Mouse (Mus musculus) cerebellum, adult 2 months (tissue): ENCODE data around the gene Rora. TPM values are rescaled to one million over a fixed set of nuclear protein-coding genes. Genes with fewer than 3 reads are reported as not detected.
A peak's percentile ranks its signal among the peaks of the same experiment; 100 is the strongest.

ENCODE experiments used
- DNase-seq, 2 experiments: peaks; one replicate each; pipeline ENCODE4 v3.0.0; 2021
- H3K27ac ChIP-seq: fragments of 200-500 bp; 2 replicates; pipeline ENCODE4 v1.5.1; 2012; ENCODE audit warnings: low read length, control low read depth, inconsistent platforms; ENCODE audit not compliant: insufficient read depth
- H3K27me3 ChIP-seq: fragments of 200-500 bp; 2 replicates; pipeline ENCODE4 v1.6.1; 2012; ENCODE audit warnings: inconsistent platforms, mild to moderate bottlenecking, low read length, moderate library complexity; ENCODE audit not compliant: control insufficient read depth, insufficient read depth
- H3K4me1 ChIP-seq: fragments of 200-500 bp; 2 replicates; pipeline ENCODE4 v1.6.1; 2011; ENCODE audit warnings: low read length; ENCODE audit not compliant: control insufficient read depth, insufficient read depth
- H3K4me3 ChIP-seq: fragments of 200-500 bp; replicated peaks from 2 replicates; pipeline ENCODE3; 2011; ENCODE audit warnings: mild to moderate bottlenecking, low read depth, low read length, control low read depth; ENCODE audit not compliant: insufficient read depth
- CTCF ChIP-seq: fragments of 200-500 bp; IDR thresholded peaks from 2 replicates; pipeline ENCODE4 v1.5.1; 2011; ENCODE audit warnings: low read depth, mild to moderate bottlenecking, control low read depth, low read length, moderate library complexity, borderline replicate concordance; ENCODE audit not compliant: insufficient read depth
- POLR2A ChIP-seq: fragments of 200-500 bp; IDR thresholded peaks from 2 replicates; pipeline ENCODE4 v1.6.1; 2011; ENCODE audit warnings: low read length, control low read depth, borderline replicate concordance; ENCODE audit not compliant: insufficient read depth
- WGBS: fragments of 180-500 bp; shearing (Covaris S2); methylation state at CpG from one replicate; pipeline ENCODE4 v1.1.7; 2018; 5-methylcytosine and 5-hydroxymethylcytosine counted together
- polyA plus RNA-seq: library from polyadenylated mRNA; depleted of rRNA; stranded (reverse); fragments of >200 nt; gene quantifications from 2 replicates; pipeline ENCODE4 v1.2.3, GENCODE M21; 2012

Rora gene
- polyA plus RNA-seq, 1 experiment = 58.4 TPM

GRCm38 (mm10) chr9:69299484-69299883 is 645.9 kb downstream of the Rora start:
- Histone ChIP-seq H3K27me3 (no peaks in the 10 kb centered on the region), H3K4me1 (peaks cover 9% of the 10 kb centered on the region), H3K27ac (no peak overlapping the region), H3K4me3 (no peak overlapping the region)
- TF ChIP-seq POLR2A = no peak
- TF ChIP-seq CTCF = no peak
- DNase-seq = no peak
- WGBS = 85% methylated on average over 2 of the region's 2 CpGs

GRCm38 (mm10) chr9:69300296-69300695 is 646.7 kb downstream of the Rora start:
- 89% methylated on average over 8 of the region's 8 CpGs for WGBS
- peaks cover 10% of the 10 kb centered on the region for H3K4me1 ChIP-seq
- H3K27me3 ChIP-seq = no peaks in the 10 kb centered on the region
- H3K27ac ChIP-seq = no peak overlapping the region
- TF ChIP-seq POLR2A (no peak), CTCF (no peak)
- DNase-seq = no peak
- H3K4me3 ChIP-seq = no peak overlapping the region

GRCm38 (mm10) chr9:69301445-69301844 is 647.9 kb downstream of the Rora start:
- H3K4me3 ChIP-seq = no peak overlapping the region
- H3K27ac ChIP-seq = peak overlapping the region; percentile 23; the same call in 1 of the 2 replicates
- peaks cover 10% of the 10 kb centered on the region for H3K4me1 ChIP-seq
- DNase-seq = peak in 1 of 2 experiments; percentile 42
- 64% methylated on average over 9 of the region's 9 CpGs for WGBS
- TF ChIP-seq POLR2A = no peak
- TF ChIP-seq CTCF = no peak
- H3K27me3 ChIP-seq = no peaks in the 10 kb centered on the region

- Histone ChIP-seq H3K4me3 (no peak overlapping the region), H3K4me1 (peaks cover 10% of the 10 kb centered on the region), H3K27me3 (no peaks in the 10 kb centered on the region), H3K27ac (peak overlapping the region; percentile 23; the same call in 1 of the 2 replicates)
- WGBS = 51% methylated on average over 4 of the region's 4 CpGs
- TF ChIP-seq CTCF (no peak), POLR2A (no peak)
- no peak for DNase-seq
These were observed 648.4 kb downstream of the Rora start for GRCm38 (mm10) chr9:69301955-69302354.

GRCm38 (mm10) chr9:69302846-69303245 is 649.3 kb downstream of the Rora start:
- Histone ChIP-seq H3K27ac (no peak overlapping the region), H3K4me3 (no peak overlapping the region), H3K4me1 (peaks cover 10% of the 10 kb centered on the region), H3K27me3 (no peaks in the 10 kb centered on the region)
- WGBS = 55% methylated on average over 5 of the region's 5 CpGs
- no peak for DNase-seq
- TF ChIP-seq POLR2A (no peak), CTCF (no peak)

- DNase-seq = no peak
- Histone ChIP-seq H3K27me3 (no peaks in the 10 kb centered on the region), H3K27ac (no peak overlapping the region), H3K4me1 (peaks cover 10% of the 10 kb centered on the region), H3K4me3 (no peak overlapping the region)
- TF ChIP-seq POLR2A (no peak), CTCF (no peak)
- WGBS = 89% methylated on average over 4 of the region's 4 CpGs
These were observed 649.9 kb downstream of the Rora start for GRCm38 (mm10) chr9:69303346-69303944.

- WGBS = 94% methylated on average over 4 of the region's 4 CpGs
- H3K27ac ChIP-seq = no peak overlapping the region
- H3K27me3 ChIP-seq = no peaks in the 10 kb centered on the region
- DNase-seq = no peak
- TF ChIP-seq CTCF (no peak), POLR2A (no peak)
- peaks cover 10% of the 10 kb centered on the region for H3K4me1 ChIP-seq
- no peak overlapping the region for H3K4me3 ChIP-seq
These were observed 650.4 kb downstream of the Rora start for GRCm38 (mm10) chr9:69303962-69304361.

GRCm38 (mm10) chr9:69304492-69304891 is 650.9 kb downstream of the Rora start:
- TF ChIP-seq POLR2A = no peak
- TF ChIP-seq CTCF = no peak
- no peak for DNase-seq
- 77% methylated on average over 10 of the region's 10 CpGs for WGBS
- Histone ChIP-seq H3K27ac (no peak overlapping the region), H3K27me3 (no peaks in the 10 kb centered on the region), H3K4me1 (peaks cover 10% of the 10 kb centered on the region), H3K4me3 (no peak overlapping the region)
